Mouse (Mus musculus) stomach, postnatal 0 days (tissue): ENCODE data around the gene 1700012A03Rik.

Source experiments
- CTCF ChIP-seq: IDR thresholded peaks from 2 replicates; pipeline ENCODE4 v1.5.1; 2016; ENCODE audit warnings: antibody characterized with exemption, low read depth, mild to moderate bottlenecking, moderate library complexity
- EP300 ChIP-seq: optimal IDR thresholded peaks from 2 replicates; pipeline ENCODE3; 2016; ENCODE audit warnings: antibody characterized with exemption

DNA sequence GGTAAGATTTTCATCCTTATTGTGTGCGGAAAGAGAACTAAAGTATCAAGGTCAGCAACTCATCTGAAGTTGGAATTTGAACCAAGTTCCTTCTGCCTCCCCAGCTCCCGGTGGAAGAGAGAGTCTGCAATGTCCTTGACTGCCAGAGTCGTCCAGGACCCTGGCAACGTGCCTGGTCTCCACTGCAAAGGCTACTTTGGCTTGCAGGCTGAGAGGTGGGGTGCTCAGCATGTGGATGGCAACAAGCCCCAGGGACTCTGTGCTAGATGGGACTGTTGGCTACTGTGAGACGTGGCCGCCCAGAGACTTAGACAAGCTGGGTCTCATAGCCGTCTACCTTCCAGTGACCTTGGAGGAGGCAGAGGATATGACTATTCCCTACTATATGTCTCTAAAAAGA is 33.2 kb upstream of the 1700012A03Rik start:
- TF ChIP-seq EP300 = no peak
- no peak for TF ChIP-seq CTCF
